Mouse (Mus musculus): ENCODE measurements around the gene Mrm1.
A peak's percentile ranks its signal among the peaks of the same experiment; 100 is the strongest.
"Not testable (repeated sequence)": the region's sequence is repeated elsewhere in the genome, so short reads cannot be mapped to it uniquely, and the experiment has no call there.

Mrm1 gene

DNA sequence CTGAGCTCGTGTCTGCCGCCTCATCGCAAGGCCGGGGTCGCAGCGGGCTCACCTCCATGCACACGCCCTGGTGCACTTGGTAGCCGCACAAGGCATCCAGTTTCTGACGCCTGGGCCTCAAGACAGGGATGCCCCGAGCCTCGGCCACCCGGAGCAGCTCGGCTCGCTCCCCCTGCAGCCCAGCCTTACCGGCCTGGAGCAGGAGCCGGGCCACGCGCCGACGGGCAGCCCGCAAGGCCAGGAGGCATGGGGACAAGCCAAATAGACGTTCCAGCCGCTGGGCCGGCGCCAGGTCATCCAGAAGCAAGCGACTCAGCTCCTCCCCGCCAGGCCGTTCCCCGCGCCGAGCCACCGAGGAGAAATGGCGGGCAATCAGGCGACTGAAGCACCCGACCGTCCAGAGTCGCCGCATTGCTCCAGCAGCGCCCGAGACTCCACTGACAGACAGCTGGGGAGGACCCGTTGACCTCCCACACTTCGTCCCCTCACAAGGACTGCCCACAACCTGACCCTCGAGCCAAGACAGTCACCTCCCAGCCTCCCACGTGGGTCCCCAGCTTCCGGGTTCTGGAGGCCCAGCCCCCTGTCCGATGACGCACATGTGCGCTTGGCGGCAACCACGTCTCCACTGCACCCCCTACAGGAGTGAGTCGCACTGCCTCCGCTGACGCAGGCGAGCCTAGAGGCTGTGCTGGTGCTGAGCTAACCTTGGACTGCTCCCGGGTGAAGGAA lies at the start of gene Mrm1:
Gene Mrm1 (minus strand): TSS at position 555 of the 732 bp plus-strand sequence.
- DNase-seq (ENCODE audit: low spot score), result peak; percentile 79

DNA sequence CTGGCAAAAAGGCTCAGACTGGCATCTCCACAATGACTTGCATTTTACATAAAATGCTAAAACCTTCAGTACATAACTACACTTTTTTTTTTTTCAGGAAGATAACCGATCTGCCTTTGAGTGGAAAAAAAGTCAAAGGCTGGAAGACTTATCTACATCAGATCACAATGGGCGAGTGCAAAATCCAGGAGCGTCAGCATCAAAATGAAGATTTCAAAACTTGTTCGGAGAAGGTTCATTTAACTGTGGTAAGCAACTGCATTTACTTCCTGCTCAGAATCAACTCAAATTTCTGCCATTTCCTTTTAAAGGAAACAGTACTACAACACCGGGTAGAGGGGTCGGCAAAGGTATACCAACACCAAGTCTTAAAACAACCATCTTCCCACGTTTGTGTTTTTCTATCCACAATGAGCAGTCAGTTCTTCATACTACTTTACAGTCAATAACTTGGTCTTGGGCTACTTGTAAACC lies 49.5 kb upstream of the Mrm1 start:
- no peak for DNase-seq (ENCODE audit: low spot score)

DNA sequence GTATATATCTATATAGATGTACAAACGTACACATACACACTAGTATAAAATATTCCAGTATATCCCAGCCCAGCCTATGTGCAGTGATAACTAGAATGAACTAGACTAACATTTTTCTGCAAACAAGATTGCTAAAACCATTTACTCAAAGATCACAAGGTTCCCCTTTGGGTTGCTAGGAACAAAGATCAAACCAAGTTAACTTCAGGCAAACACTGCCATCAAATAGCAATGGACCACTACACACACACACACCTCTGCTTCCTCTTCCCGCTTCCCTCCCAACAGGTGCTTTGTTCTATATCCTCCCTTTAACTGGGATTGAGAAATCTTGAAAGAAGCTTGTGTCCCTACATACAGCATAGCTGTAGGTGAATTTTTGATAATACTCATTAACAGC lies 48.3 kb upstream of the Mrm1 start:
- no peak for DNase-seq (ENCODE audit: low spot score)

DNA sequence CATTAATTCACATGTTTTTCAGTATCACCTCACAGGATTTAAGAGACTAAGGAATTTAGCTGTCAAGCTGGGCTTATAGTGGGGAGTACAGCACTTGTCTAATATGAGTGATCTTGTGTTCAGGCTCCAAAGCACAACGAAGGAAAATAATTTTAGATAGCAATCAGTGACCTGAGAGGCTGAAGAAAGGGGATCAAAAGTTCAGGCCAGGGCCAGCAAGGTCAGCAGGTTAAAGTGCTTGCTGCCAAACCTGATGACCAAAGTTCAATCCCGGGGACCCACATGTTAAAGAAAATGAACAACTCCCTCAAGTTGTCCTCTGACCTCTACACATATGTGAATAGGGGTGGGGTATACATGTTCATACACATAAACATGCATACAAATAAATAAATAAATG lies 46.0 kb upstream of the Mrm1 start:
- DNase-seq (ENCODE audit: low spot score), result no peak

DNA sequence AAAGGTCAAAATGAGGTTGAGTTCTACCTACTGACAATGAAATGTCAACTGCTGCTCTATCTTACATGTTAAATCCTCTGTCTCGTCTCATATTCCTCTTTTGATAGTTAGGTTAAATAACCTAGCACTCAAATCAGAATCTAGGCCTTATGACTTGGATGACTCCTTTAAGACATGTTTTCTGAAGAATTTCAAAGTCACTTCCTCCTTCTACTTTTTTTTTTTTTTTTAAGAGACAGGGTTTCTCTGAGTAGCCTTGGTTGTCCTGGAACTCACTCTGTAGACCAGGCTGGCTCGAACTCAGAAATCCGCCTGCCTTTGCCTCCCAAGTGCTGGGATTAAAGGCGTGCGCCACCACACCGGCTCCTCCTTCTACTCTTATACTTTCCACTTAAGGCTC lies 36.0 kb upstream of the Mrm1 start:
- no peak for DNase-seq (ENCODE audit: low spot score)

DNA sequence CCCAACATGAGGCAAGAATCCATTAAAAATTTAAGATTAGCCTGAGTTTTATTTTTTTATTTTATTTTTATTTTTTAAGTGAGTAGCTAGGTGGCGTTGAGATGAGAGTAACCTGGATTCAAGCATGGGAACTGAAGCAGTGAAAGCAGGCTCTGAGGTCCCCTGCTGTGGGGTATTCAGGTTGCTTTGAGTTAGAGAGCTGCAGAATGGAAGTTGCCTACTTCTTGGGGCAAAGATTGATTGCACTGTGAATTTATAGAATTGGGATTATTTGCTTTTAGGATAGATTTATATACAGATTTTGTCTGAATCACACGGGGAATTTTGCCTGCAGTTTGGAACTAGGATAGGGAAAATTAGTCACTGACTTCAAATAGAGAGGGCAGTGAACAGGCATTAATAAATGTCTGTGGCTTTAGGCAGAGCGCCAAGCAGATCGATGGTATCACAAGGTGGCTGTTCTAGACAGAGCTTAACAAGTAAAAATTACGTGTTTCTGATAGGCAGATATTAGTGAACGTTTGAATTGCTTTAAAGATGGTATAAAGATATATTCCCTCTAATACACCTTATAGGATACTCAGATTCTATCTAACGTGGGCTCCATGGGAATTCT lies 28.3 kb upstream of the Mrm1 start:
- DNase-seq (ENCODE audit: low spot score), result no peak

DNA sequence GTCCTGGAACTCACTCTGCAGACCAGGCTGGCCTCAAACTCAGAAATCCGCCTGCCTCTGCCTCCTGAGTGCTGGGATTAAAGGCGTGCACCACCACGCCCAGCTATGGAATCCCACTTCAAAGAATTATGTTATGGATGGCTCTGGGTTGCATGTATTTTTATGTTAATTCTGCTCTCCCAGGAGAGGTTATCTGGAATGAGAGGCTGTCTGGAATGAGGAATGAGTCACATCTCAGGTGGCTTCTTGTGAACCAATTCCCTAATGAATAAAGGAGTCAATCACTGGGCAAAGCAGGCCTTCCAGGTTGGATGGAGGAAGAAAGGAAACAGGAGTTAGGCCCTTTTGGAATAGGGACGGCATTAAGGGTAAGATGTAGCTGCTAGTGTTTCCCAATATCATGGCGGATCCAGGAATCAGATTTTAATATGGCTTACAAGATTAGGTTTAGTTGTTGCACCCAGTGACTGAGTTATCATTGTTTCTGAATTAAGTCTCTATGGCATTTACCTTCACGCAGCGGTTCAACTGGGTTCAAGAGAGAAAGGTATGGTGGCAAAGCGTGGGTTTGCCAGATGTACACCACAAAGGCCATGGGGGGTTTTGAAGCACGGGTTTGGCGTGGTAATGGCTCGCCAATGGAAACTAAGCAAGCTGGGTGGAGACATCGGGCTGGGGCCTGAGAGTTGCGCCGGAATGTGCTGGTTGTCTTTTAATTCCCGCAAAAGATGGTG lies 27.6 kb upstream of the Mrm1 start:
- DNase-seq (ENCODE audit: low spot score), result no peak

DNA sequence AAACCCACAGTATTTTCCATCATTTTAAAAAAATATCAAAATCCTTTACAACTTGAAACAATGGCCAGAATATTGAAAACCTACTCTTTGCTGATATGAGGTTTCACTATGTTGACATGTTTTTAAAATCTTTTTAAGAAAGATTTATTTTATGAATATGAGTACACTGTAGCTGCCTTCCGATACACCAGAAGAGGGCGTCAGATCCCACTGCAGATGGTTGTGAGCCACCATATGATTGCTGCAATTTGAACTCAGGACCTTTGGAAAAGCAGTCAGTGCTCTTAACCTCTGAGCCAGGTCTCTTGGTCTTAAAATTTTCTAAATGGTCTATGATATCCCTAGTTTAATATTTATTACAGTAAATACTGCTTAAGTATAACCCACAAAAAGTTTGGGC lies 20.0 kb upstream of the Mrm1 start:
- no peak for DNase-seq (ENCODE audit: low spot score)

DNA sequence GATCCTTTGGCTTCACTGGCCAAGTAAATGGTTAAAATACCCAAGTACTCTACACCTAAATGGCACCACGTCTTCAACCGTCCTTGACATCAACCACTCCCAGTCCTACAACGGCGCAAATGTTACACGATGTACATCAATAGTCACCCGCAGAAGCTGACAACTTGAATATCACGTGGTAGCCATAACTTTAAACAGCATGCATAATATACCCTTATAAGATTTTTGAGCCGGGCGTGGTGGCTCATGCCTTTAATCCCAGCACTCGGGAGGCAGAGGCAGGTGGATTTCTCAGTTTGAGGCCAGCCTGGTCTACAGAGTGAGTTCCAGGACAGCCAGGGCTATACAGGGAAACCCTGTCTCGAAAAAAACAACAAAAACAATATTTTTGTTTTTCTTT lies 10.2 kb upstream of the Mrm1 start:
- DNase-seq (ENCODE audit: low spot score), result not testable (repeated sequence)

DNA sequence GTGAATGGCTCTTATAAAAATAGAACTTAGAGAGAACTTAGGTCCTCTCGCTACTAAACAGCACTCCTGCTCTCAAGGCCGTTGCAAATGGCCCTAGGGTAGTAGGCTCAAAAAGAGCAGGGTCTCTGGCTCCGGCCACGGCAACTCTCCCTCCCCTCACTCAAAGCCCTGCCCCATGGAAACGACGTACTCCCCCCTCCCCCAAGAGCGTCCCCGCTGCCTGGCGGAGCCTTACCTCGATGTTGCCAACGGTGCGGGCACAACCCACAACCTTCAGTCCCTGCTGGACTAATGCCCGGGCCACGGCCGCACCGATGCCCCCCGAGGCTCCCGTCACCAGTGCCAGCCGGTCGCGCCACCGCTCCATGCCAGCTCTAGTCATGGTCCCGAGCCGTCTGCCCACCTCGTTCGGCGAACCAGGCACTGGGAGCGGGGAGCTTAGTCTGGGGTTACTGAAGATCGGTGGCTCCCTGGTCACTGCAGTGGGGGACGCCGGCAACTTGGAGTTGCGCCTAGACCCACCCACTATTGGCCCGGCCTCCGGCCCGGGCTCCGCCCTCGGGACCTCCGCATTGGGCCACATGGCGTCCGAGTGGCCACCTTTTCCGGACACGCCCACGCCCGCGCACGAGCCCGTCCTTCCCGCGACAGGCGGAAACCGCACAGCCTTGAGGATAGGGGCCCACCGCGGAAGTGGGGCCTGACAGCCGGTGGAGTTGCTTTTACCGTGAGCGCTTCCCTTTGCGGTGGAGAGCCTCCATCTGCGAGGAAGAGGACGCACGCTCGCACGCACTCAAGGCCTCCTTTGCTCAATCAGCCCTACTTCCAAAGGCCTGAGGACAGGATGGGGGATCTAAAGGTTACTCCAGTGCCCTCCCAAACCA lies 9.4 kb upstream of the Mrm1 start, which contains the start of gene Dhrs11:
Gene Dhrs11 (minus strand): TSS at position 479 of the 884 bp plus-strand sequence.
- DNase-seq (ENCODE audit: low spot score), result peak; percentile 73

DNA sequence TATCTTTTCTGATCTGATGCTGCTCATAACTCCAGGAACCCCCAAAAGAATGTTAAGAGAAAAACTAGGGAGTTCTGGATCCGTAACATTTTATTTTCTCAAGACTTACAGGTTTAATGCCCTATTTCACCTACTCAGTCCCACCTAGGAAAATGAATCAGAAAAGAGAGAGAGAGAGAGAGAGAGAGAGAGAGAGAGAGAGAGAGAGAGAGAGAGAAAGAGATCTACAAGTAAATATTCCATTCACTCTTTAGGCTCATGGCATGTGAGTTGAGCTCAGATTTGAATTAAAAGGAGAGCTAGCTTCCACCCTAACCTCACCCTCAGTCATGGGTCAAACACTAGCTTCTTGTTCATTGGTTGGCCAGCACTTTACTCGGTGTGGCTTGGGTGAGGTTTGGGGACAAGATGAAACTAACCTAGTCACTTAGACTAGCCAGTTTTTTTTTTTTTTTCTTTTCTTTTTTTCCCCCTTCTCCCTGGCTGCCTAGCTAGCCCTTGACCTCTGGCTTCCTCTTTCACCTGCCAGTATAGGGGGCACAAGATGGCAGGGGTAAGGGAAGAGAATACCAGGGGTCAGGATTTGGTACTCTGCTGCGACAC lies 8.7 kb upstream of the Mrm1 start:
- DNase-seq (ENCODE audit: low spot score), result no peak

DNA sequence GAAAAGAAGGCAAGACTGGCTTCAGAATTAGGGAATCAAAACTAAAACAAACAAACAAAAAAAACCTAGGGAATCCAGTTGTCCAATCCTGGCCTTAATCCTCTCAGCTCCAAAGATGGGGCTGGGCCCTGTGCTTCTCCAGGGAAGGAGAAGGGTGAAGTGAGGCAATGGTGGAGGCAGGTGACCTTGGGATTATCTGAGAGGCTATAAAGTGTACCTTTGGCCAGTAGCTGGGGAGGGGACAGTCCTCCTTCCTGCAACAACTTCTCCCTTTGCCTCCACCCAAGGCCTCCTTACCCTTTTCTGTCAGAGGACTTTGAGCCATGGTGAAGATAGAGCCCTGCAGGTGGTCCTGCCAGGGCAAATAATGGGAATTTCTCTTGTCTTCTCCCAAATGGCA lies 8.2 kb upstream of the Mrm1 start:
- no peak for DNase-seq (ENCODE audit: low spot score)

DNA sequence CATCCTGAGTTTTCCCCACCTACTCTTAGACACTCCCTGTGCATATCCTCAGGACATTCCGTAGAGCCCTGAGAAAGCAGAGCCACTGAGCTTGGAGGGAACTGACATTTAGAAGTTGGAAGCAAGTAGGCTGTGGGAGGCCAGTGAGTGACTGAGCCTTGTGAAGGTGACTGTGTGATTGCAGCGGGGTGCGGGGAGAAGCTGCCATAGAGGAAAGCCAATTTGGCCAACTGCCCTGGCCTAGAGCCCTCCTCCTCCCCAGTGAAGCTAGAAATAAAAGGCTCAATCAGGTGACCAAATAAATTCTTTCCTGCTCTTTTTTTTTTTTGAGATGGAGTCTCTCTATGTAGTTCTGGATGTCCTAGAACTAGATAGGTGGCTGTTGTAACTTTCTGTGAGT lies 6.9 kb upstream of the Mrm1 start:
- DNase-seq (ENCODE audit: low spot score), result no peak

DNA sequence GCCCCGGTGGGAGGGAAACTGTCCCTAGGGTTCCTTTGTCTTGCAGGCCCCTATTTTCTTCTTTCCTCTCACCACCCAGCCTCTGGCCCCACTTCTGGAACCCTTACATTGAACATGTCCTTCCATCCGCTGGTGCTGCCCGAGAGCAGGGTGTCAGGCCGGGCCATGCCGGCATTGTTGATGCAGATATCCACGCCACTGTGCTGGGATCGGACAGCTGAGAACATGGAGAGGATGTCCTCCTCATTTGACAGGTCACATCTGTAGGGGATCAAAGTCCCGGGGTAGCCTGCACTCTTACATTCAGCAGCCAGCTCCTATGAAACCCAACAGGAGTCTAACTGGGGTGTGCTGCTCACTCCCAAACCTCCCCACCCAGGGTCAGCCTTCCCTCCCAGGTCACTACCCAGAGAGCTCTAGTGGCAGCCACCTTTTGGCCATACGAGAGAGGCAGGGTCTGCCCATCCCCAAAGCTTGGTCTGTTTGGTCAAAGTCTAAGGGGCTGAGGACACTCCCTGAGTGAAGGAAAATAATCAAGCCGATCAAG lies 6.0 kb upstream of the Mrm1 start:
- DNase-seq (ENCODE audit: low spot score), result no peak

DNA sequence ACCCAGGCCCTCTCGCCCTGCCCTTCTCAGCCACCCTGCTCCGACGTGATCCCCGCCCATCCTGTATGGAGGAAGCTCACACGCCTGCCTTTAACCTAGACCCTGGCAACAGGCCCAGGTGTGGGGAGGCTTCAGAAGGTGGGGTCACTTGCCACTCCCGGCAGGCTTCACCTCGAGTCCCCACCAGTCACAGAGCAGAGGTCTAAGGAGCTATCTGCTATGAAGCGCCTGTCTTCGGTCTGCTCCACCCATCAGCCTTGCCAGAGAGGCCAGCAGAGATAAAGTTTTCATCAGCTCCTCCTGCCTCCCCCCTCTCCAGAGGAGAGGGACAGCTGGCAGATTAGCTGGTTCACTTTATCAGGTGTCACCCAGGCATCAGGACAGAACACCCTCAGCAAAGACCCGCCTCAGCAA lies 4.2 kb upstream of the Mrm1 start:
- DNase-seq (ENCODE audit: low spot score), result no peak

DNA sequence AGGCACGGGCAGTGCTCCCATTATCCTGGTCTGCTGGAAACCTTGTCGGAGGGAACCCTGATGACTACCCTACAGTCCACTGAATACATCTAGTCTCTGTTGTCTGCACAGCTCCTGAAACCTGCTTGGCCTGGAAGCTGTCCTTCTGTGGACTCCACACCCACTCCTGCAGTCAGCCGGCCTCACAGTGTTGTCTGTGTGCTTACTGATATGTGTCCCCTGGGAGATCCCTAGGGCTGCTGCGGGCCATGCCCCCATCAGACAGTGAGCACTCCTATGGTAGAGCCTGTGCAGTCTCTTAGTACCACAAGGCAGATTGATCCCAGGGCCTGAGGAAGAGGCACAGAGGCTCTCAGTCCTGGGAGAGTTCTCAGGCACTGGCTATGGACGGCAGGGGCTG lies 3.2 kb upstream of the Mrm1 start:
- DNase-seq (ENCODE audit: low spot score), result no peak

DNA sequence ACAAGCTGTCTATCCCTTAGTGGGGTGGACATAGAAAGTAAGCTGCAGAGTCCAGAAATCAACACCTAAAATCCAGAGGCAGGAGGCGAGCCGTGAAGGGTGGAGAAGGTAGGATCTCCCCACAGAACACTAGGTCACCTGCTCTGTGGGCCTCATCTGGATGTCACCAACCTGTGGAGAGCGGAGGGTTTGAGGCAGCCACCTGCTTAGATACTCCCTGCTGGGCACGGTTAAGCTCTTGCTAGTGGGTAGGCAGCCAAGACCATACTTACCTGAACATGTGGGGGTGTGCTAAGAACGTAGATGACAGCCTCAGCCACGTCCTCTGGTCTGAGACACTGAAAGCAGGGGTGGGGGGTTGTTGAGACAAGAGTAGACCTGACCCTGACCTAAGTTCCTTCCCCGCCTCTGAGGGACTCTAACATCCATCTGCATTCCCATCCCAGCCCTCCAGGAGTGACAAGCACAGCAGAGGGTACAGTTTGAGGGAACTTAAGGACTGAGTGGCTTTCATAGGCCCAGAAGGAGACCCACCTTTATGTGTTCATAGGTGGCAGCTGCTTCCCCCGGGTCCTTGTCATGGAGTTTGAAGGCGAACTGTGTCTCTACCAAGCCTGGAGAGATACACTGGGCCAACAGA lies 1.9 kb upstream of the Mrm1 start:
- DNase-seq (ENCODE audit: low spot score), result no peak

DNA sequence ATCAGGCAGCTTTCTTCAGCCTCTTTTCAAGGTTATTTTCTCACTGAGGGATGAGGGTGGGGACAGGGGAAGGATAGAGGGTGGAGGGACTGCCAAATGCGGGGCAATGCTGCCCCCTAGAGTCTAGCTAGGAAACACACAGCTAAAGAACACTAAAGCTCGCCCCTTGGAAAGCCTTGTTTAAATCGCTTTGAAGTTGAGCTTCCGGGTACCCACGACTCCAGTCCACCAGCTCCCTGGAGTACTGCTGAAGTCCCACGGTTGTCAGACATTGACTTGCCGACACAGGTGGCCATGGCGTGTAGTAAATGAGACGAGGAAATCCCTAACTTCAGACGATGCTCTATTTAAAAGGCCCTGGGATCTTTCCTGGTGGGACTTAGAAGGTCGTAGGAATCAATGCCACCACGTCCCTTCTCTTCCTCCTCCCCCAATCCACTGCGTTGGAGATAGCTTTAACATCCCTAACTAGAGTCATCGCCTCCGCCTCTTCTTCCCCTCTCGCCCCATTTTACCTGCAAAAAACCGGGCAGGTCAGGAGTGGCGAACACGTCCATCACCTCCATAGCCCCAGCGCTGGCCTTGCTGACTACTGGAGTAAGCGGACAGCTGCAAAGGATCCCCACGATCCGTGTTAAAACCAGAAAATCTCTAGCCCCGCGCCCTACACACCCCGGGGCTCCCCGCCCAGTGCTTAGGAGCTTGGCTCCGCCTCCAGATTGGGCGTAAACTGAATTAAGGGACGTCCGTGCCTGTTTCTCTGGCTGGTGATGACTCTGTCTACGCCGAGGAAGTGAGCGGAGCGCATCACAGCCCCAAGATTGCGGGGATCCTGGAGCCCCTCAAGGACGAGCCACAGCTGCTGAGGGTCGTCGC lies 992 bp downstream of the Mrm1 start:
- no peak for DNase-seq (ENCODE audit: low spot score)

DNA sequence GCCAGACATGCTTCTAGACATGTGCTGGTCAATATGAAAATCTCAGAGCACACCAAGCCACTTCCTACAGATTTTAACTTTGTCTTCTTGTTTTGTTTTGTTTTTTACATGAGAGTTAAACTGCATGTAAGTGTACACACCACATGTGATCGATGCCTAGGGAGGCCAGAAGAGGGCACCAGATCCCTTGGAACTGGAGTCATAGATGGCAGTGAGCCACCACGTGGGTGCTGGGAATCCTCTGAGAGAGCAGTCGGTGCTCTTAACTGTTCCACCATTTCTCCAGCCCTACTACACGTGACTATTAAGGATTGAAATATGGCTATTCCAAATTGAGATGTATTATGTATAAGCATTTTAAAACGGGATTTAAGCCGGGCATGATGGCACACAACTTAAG lies 2.0 kb downstream of the Mrm1 start:
- DNase-seq (ENCODE audit: low spot score), result no peak

Data from urinary bladder, postnatal 10 days (tissue).